Mouse (Mus musculus) hematopoietic stem cell, adult 5-6 weeks (primary cell): ENCODE measurements around the gene Rpl22. TPM values are rescaled to one million over a fixed set of nuclear protein-coding genes. Genes with fewer than 3 reads are reported as not detected.
A peak's percentile ranks its signal among the peaks of the same experiment; 100 is the strongest.

ENCODE experiments used
- ATAC-seq, 2 experiments: fragments of 125-278 bp in 1 of 2; replicated peaks in 1 of 2; 2 replicates each; pipeline ENCODE4 v1.8.0; 2016 to 2017; ENCODE audit warnings: inconsistent platforms in 2 of 2, mild to moderate bottlenecking in 2 of 2, moderate number of reproducible peaks in 2 of 2, low read depth in 1 of 2, moderate TSS enrichment in 1 of 2; ENCODE audit not compliant: low FRiP score in 2 of 2, poor library complexity in 2 of 2, severe bottlenecking in 2 of 2, insufficient read depth in 1 of 2, low TSS enrichment in 1 of 2
- total RNA-seq: library from RNA; stranded (forward); fragments of 172-1452, 232-1000 nt; gene quantifications from 2 replicates; pipeline ENCODE4 v1.2.3, GENCODE M21; 2017

The Rpl22 gene
- total RNA-seq, 1 experiment from 2014 or later, result 4,877 TPM

DNA sequence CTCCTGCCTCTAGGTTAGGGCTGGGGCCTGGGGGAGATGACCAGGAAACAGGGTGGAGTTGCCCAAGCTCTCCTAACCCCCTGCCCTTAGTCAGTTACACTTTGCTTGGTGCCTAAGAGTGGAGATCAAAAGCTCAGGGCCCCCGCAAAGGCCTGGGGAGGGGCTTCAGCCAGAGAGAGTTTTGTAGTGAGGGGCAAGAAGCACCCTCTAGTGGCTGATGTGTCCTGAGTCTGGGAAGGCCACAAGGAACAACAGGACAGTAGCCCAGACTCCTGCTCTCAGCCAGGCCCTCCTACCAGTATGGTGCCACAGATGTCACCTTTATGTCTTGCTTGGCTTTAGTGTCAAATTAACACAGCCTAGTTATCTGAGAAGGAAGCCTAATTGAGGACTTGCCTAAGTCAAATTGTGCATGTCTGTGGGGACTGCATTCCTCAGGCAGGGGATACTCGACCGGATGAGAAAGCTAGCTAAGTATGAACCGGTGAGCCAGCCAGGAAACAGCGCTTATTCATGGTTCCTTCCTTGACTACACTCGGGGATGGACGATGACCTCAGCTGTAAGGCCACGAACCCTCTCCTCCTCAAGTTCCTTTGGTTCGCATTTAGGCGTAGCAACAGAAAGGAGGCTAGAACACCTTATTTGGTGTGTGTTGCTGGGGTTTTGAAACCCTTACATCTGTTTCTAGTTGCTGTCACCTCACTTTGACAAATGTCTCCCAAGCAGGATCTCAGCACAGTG lies 31.2 kb upstream of the Rpl22 start:
- ATAC-seq, result no peak

DNA sequence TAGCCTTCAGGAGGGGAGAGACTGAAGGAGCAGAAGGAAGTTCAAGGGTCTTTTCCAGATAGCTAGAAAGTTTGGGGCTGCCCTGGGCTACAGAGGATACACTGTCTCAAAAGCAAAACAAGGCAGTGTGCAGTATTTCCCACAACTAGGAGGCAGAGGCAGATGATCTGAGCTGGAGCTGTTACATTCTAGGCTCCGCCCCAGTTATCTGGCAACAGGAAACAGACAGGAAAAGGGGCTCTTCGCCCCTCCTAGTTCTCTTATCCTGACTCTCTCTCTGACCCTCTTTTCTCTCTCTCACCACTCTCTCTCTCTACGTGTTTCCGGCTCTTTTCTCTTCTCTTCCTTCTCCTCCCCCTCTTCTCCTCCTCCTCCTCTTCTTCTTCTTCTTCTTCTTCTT lies 29.6 kb upstream of the Rpl22 start:
- no peak for ATAC-seq

DNA sequence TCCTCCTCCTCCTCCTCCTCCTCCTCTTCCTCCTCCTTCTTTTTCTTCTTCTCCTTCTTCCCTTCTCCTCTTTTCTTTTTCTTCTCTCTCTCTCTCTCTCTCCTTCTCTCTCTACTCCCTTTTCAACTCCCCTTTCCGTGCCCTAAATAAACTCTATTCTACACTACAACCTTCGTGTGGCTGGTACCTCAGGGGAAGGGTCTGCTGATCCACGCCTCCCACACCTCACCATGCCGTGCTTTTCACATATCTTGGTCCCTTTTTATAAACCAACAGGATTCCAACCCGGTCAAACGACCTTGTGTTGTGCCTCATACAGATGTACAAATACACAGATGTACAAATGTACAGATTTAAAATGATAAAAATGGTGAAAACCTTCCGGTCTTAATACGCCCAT lies 29.2 kb upstream of the Rpl22 start:
- ATAC-seq, result no peak; a peak in 1 of 4 replicates

DNA sequence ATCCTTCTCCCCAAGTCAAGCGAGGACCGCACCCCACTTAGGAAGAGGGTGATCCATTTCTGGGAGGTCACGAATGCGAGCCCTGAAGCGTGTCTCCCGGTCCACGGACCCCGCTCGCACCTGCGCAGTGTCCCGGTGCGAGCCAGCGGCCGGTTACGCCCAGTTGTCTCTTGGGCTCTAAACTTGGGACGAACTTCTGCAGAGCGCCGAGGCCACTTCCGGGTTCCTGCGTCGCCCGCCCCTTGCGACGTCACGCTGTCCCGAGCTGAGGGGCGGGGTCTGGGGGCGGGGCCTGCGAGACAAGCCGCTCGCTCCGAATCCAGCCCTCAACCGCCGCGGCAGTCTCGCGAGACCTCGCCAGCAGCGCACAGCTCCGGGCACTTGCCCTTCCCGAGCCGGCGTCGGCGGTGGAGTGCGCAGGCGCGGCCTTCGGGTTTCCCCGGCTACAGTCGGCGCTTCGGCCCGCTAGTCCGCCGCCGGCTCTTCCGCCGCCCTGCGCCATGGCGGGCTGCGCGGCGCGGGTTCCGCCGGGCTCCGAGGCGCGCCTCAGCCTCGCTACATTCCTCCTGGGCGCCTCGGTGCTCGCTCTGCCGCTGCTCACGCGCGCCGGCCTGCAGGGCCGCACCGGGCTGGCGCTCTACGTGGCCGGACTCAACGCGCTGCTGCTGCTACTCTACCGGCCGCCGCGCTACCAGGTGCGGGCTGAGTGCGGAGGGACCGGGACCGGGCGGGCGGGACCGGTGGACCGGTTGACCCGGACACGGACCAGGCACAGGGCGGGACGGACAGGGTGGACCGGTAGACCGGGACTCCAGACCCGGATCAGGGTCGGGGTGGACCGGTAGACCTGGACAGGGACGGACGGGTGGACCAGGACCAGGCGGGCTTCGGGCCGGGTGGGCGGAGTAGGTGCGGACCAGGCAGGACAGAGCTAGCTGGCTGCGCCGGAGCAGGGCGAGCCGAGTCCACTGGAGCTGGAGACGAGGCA lies 28.4 kb upstream of the Rpl22 start, which contains the start of gene Icmt:
Gene Icmt (plus strand): TSS at position 354 of the 988 bp plus-strand sequence.
- peak; percentile 82 to 87 for ATAC-seq

DNA sequence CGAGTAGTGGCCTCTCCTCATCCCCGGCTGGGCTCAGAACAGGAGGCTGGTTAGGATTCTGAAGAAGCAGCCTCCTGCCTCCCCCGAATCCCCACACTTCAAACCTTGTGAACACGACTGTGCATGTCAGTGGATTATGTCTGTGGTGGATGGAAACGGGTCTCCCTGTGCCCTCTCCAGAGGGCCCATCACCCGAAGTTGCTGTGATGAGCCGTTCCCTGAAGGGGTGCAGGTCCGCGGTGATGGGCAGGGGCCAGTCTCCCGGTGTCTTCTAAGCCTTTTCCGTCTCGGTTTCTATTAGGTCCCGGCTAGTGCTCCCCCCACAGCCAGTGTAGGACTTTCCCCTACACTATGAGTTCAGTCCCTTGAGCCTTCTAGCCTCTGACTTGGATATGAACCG lies 26.7 kb upstream of the Rpl22 start:
- ATAC-seq, result no peak

DNA sequence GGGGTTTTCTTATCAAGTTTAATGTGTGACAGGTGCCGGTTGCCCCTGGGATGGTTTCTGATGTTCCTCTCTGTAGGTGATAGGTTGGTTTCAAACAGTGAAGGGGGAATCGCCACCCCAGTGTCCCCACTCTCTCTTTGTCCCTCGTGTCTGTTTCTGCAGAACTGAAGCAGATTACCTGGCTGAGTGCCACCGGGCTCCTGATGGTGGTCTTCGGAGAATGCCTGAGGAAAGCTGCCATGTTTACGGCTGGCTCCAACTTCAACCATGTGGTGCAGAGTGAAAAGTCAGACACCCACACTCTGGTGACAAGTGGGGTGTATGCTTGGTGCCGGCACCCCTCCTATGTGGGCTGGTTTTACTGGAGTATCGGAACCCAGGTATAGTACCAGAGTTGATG lies 25.2 kb upstream of the Rpl22 start:
- no peak for ATAC-seq

DNA sequence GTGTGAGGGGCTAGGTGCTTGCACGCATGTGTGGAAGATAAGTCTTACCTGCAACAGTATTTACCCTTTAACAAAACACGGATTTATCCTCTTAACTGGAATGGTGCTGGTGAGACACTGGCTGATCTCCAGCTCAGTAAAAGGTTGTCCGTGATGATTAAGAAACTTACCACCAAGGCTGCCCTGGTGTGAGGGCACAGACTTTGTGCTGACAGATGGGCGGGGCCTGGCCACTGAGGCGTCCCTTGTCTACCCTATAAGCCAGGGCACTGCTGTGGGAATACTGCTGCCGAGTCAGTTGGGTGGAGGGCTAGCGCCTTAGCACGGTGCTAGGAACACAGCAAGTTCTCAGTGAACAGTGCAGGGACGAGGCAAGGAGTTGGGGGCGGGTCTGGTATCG lies 23.5 kb upstream of the Rpl22 start:
- no peak for ATAC-seq

DNA sequence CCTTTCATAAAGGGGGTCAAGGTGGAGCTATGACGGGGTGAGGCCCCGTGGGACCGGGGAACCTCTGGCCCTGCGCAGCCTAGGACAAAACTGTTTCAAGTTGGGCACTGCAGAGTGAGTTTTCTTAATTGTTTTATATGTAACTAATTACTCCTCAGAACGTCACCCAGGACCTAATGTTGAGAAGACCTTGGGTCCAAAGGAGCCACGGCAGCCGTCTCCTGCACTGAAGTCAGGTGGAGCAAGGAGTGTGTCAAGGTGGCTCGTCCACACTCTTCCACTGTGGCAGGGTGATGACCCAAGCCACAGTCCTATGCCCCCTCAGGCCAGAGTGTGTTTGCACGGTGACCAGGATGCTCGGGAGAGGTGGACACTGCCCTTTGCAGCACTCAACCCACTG lies 22.4 kb upstream of the Rpl22 start:
- no peak for ATAC-seq

DNA sequence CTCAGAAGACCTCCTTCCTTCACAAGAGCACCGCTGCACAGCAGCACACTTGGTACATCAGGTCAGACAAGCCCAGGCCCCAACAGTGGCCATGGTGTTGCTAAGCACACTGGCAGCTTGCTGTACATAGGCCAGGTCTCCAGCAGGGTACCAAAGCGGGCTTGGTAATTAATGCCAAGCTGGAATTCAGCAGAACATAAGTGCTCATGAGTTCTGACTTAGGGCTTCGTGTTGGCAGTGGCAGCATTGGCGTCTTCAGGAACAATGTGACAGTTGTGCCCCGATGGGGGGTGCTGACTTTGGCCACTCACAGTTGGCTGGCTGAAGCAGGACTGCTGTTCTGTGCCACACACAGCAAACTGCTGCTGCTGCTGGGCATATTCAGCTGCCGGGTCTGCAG lies 20.9 kb upstream of the Rpl22 start:
- ATAC-seq, result no peak

DNA sequence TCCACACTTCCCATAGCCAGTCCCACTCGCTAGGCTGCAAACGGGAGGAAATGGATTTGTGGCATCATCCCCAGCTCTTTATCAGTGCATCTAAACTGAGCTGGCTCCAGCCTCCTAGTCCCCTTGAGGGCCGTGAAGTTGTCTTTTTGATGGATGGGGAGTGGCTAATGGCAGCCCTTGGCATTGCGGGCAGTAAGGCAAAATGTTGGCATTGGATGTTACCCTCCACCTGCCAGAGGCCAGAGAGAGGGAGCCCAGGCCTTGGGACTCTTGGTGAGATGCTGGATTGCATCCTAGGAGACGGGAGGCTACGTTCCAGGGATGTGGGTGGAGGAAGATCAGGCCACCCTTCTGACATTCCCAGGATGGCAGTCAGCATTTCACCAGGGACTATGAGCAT lies 19.6 kb upstream of the Rpl22 start:
- no peak for ATAC-seq

DNA sequence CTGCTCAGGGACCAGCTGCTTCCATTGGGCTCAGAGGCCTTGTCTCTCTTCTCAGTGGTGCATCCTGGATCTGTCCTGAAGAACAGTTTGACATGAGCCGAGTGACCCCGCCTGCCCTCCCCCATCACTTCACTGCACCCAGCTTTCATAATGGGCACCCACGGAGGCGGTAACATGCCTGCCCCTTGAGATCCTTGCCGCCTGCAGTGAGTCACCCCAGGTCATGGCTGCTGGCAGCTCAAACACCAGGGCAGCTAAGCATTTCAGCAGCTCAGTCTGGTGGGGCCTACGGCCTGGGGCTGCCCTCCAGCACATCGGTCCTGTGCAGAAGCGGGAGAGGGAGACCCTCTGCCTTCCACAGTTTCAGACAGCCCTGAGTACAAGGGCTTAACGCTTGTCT lies 18.0 kb upstream of the Rpl22 start:
- ATAC-seq, result no peak

DNA sequence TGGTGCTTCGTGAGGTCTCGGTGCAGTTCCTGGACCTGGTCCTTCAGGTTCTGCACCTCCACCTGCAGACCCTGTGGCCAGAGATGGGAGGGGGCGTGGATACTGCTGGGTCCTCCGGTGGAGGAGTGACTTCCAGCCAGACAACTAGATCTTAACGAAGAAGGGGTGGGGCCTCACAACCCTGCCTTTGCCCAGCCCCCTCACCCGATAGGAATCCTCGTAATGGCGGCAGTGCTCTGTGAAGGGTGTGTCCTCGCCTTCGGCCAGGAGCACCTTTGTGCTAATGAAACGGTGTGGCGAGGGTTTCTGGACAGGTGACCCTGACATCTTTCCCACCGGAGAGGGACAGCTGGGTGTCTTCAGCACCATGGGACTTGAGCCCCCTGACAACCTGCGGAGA lies 13.4 kb upstream of the Rpl22 start:
- no peak for ATAC-seq

DNA sequence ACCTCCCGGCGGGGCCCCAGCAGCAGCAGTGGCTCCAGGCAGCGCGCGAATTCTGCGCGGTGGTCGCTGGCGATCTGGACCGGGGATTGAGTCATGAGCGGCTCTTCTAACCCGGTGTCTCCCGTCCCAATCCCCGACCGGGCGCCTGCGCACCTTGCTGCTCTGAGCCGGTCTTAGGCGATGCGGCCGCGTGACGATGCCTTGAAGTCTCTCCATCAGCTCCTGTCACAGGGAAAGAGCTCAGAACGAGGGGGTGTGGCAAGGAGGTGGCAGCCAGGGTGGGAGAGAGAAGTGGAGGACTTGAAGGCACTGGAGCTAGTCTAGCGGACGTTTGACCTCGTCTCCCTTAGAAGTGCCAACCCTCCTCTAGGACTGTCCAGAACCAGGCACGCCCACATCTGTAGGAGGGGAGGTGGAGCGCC lies 12.3 kb upstream of the Rpl22 start:
- ATAC-seq, result peak; percentile 0 to 33; a peak in 2 of 4 replicates

DNA sequence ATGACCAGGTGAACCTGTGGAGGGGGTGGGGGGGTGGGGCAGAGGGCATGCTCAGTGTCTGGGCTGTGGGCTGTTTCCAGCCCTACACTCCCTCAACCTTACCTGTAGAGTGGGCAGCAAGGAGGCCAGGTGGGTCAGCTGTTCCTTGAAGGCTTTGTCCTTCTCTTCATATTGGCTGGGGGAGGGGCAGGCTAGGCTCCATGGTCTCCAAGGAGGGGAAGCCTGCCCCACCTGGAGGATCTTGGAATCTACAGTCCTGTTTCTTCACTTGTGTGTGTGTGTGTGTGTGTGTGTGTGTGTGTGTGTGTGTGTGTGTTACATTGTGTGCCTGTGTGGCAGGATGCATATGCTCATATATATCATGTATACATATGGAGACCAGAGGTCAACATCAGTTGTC lies 11.6 kb upstream of the Rpl22 start:
- ATAC-seq, result no peak

DNA sequence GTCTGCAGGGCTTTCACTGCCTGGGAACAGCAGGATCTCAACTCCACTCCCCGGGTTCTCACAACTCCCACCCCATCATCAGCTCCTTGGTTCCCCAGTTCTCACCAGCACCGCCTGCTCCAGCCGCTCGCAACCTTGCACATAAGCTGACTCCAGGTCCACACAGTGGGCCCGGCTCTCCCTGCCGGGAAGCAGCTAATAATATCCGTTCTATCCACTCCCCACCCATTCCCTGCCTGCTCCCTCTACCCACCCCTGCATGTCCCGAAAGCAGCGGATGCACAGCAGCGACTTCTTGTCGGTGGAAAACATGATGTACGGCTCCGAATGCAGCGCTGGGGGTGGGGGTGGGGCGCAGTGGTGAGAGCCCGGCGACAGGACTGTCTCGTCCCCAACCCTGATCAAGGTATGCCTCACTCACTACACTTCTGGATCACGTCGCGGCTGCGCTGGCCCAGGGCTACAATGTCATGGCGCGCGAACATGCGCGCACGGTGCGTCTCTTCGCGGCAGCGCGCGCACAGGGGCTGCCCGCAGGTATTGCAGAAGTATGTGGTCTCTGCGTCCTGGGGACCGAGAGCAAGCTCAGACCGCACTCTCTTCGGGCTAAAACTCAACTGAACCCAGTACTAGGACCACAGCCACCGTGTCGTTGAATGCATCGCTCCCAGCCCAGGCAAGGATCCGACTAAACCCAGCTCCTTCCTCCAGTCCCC lies 9.9 kb upstream of the Rpl22 start:
- ATAC-seq, result peak in 1 of 2 experiments; percentile 49; a peak in 3 of 4 replicates

DNA sequence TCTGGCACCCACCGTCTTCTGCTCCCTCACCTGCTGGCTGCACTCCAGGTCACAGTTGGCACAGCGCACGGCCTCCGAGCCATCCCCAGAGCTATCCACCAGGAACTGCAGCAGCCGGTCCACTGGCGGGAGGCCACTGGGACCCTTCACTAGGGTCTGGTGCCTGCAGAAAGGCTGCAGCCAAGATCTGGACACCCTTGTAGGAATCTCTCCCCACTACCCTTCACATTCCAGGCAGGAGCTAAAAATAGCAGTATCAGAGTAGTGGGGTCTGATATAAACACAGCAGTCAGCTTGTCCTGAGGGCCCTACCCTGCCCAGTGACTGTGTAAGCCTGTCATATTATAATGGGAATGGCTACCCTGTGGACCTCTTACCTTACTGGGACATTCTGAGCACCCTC lies 7.9 kb upstream of the Rpl22 start:
- ATAC-seq, result no peak

DNA sequence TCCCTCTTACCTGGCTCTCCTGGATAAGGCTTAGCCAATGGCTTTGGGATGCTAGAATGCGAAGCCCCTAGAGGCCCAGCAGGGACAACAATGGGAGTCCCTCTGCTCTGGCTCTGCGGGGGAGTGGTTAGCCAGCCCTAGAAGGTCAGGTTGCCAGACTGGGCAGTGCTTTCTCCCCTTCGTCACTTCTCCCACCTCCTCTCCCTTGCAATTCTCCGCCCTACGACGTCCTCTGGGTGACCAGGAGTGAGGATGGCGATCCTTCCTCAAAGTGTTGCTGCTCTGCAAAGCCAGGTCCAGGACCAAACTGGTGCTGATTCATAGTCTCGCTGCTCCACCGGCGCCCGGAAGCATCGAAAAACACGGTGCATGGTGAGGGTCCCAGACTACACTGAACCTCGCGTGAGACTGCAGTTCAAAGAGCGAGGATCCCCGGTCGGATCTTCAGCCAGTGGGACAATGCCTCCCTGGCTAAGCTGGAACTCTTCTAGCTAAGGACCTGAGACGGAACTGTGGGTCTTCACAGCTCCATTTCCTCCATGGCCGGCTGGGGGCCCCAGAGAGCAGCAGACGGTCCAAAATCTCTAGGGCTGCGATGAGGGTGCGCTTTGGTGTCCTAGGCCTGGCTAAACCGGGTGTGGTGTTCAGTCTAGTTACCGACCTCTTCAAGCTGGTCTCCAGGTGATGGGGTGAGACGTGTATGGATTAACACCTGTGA lies 6.9 kb upstream of the Rpl22 start, which contains the start of gene Rnf207:
Gene Rnf207 (minus strand): TSS at position 477 of the 718 bp plus-strand sequence.
- peak; percentile 80 for ATAC-seq
